Mouse (Mus musculus) embryonic facial prominence, embryonic 13.5 days (tissue): ENCODE data around the gene Zbtb44. TPM values are rescaled to one million over a fixed set of nuclear protein-coding genes. Genes with fewer than 3 reads are reported as not detected.
A peak's percentile ranks its signal among the peaks of the same experiment; 100 is the strongest.

Experiments used
- ATAC-seq: fragments of 200-750 bp; cut with Nextera tagmentation; 2 replicates; pipeline ENCODE4 v1.8.0; 2017; ENCODE audit warnings: low read depth; ENCODE audit not compliant: insufficient number of reproducible peaks, insufficient read depth, low FRiP score, low TSS enrichment
- H3K27ac ChIP-seq: fragments of 300-500 bp; sonication (generic); 2 replicates; pipeline ENCODE4 v1.5.1; 2015; ENCODE audit warnings: moderate library complexity, mild to moderate bottlenecking, inconsistent platforms
- H3K27me3 ChIP-seq: fragments of 300-500 bp; sonication (generic); 2 replicates; pipeline ENCODE4 v1.6.1; 2015; ENCODE audit warnings: mild to moderate bottlenecking, inconsistent platforms
- H3K36me3 ChIP-seq: fragments of 300-500 bp; sonication (generic); 2 replicates; pipeline ENCODE4 v1.6.1; 2015; ENCODE audit warnings: mild to moderate bottlenecking, inconsistent platforms
- H3K4me1 ChIP-seq: fragments of 300-500 bp; sonication (generic); 2 replicates; pipeline ENCODE4 v1.6.1; 2015; ENCODE audit warnings: inconsistent platforms
- H3K4me2 ChIP-seq: fragments of 300-500 bp; sonication (generic); 2 replicates; pipeline ENCODE4 v1.6.1; 2015; ENCODE audit warnings: moderate library complexity, mild to moderate bottlenecking, inconsistent platforms
- H3K4me3 ChIP-seq: fragments of 300-500 bp; sonication (generic); 2 replicates; pipeline ENCODE4 v1.5.1; 2015; ENCODE audit warnings: mild to moderate bottlenecking, inconsistent platforms
- H3K9ac ChIP-seq: fragments of 300-500 bp; sonication (generic); 2 replicates; pipeline ENCODE4 v1.6.1; 2015; ENCODE audit warnings: mild to moderate bottlenecking, inconsistent platforms
- H3K9me3 ChIP-seq: fragments of 300-500 bp; sonication (generic); 2 replicates; pipeline ENCODE4 v1.6.1; 2016; ENCODE audit warnings: inconsistent platforms
- WGBS: fragments of 180-500 bp; shearing (Covaris S2); methylation state at CpG from one replicate; pipeline ENCODE4 v1.1.7; 2015; ENCODE audit warnings: mixed read lengths; 5-methylcytosine and 5-hydroxymethylcytosine counted together
- polyA plus RNA-seq: library from polyadenylated mRNA; unstranded; fragments of >200 nt; fragmentation: Nextera tagmentation; extraction: Ambion mirVana; gene quantifications from 2 replicates; pipeline ENCODE4 v1.2.1, GENCODE M21; 2015

Gene Zbtb44
- polyA plus RNA-seq, 1 experiment from 2014 or later: 6.5 TPM

DNA sequence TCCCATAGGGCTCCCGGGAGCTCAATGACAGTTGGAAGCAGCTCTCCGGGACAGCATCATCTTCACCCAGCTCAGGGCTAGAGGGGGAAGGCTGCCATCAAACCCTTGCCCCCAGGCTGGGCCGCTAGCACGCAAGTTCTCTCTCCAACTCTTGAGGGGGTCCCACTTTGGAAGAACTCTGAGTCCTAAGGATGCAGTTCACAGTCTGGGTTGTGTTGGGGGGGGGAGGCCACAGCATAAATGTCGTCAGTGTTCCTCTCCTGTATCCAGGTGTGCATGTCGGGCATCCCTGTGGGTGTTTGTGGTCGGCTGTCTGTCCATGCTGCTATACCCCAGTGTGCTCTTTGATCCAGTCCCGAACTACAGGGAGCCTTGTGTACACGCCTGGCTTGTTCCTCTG is 59.1 kb downstream of the Zbtb44 start:
- no peaks in the 10 kb centered on the region for H3K9me3 ChIP-seq
- no peak overlapping the region for H3K4me3 ChIP-seq
- H3K9ac ChIP-seq: no peak overlapping the region
- no peaks in the 10 kb centered on the region for H3K27me3 ChIP-seq
- H3K4me1 ChIP-seq: 0 out of 2 replicates have a peak, but pooled peaks cover 2% of the 10 kb centered on the region
- WGBS: 85% methylated on average over 9 of the region's 9 CpGs
- no peak overlapping the region for H3K4me2 ChIP-seq
- ATAC-seq: no peak
- no peak overlapping the region for H3K27ac ChIP-seq
- H3K36me3 ChIP-seq: no peaks in the 10 kb centered on the region

- no peak overlapping the region for H3K4me3 ChIP-seq
- no peaks in the 10 kb centered on the region for H3K9me3 ChIP-seq
- H3K9ac ChIP-seq: no peak overlapping the region
- H3K27me3 ChIP-seq: no peaks in the 10 kb centered on the region
- 77% methylated on average over 29 of the region's 29 CpGs for WGBS
- H3K27ac ChIP-seq: no peak overlapping the region
- no peaks in the 10 kb centered on the region for H3K36me3 ChIP-seq
- no peak for ATAC-seq
- H3K4me1 ChIP-seq: 0 out of 2 replicates have a peak, but pooled peaks cover 2% of the 10 kb centered on the region
- H3K4me2 ChIP-seq: no peak overlapping the region
Measured at GRCm38 (mm10) chr9:31090081-31091023, 59.9 kb downstream of the Zbtb44 start.

DNA sequence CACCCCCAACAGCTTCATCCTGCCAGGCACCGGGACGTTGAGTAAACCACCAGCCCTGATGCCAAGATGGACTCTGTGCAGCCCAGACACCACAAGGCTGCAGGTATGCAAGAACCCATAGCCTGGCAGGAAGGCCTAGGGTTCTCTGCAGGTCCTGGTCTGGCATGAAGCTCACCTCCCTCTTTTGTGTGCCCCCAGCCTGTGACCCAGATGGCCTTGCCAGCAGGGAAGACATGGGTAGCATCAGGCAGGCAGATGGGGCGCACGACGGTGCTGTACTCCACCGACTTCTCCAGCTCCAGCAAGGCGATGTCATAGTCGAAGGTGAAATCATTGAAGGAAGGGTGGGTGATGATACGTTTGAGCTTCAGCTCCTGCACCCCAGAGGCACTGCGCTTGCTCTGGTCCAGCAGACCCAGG is 60.7 kb downstream of the Zbtb44 start:
- no peak for ATAC-seq
- Histone ChIP-seq H3K27me3 (no peaks in the 10 kb centered on the region), H3K4me2 (no peak overlapping the region), H3K9me3 (no peaks in the 10 kb centered on the region), H3K4me1 (0 out of 2 replicates have a peak, but pooled peaks cover under 1% of the 10 kb centered on the region), H3K27ac (no peak overlapping the region), H3K4me3 (no peak overlapping the region), H3K9ac (no peak overlapping the region), H3K36me3 (no peaks in the 10 kb centered on the region)
- WGBS: 93% methylated on average over 10 of the region's 10 CpGs

DNA sequence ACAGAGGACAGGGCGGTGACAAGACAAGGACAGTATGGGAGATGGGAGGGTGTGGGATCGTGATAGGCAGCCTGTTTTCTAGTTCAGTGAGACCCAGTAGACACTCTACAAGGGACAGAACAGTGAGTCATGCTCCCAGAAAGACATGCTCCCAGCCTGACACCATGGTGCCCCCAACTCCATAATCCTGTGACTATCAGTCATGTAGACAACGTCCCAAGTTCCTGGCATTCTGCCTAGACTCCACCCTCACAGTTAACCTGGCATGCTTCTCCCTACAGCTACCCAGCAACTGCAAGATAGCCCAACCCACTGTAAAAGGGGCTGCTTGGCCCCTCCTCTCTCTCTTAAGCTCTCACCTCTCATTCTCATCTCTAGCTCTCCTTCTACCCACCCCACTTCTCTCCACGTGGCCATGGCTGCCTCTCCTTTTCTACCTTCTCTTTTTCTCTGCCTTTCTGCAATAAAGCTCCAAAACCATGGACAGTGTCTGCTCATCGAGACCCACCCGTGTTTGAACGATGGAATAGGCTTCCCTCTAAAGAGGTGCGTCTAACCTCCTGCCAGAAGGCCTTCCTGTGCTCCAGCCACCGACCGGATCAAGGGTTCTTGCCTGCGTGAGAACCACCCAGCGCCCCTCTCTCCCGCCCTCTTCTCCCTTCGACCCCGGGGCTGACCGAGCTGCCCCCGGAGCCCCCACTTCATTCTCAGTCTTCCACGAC is 61.8 kb downstream of the Zbtb44 start:
- H3K9ac ChIP-seq: no peak overlapping the region
- H3K36me3 ChIP-seq: no peaks in the 10 kb centered on the region
- H3K9me3 ChIP-seq: no peaks in the 10 kb centered on the region
- no peak for ATAC-seq
- H3K4me1 ChIP-seq: no peaks in the 10 kb centered on the region
- H3K4me3 ChIP-seq: no peak overlapping the region
- H3K27me3 ChIP-seq: no peaks in the 10 kb centered on the region
- H3K27ac ChIP-seq: no peak overlapping the region
- no peak overlapping the region for H3K4me2 ChIP-seq
- WGBS: 90% methylated on average over 18 of the region's 18 CpGs

GRCm38 (mm10) chr9:31092833-31093195 is 62.4 kb downstream of the Zbtb44 start:
- WGBS: 91% methylated on average over 10 of the region's 10 CpGs
- no peaks in the 10 kb centered on the region for H3K4me1 ChIP-seq
- H3K9ac ChIP-seq: no peak overlapping the region
- H3K36me3 ChIP-seq: no peaks in the 10 kb centered on the region
- no peaks in the 10 kb centered on the region for H3K27me3 ChIP-seq
- no peak overlapping the region for H3K4me3 ChIP-seq
- H3K4me2 ChIP-seq: no peak overlapping the region
- no peak for ATAC-seq
- H3K9me3 ChIP-seq: no peaks in the 10 kb centered on the region
- no peak overlapping the region for H3K27ac ChIP-seq

GRCm38 (mm10) chr9:31097088-31098082 is 66.9 kb downstream of the Zbtb44 start:
- WGBS: 79% methylated on average over 20 of the region's 20 CpGs
- H3K9me3 ChIP-seq: no peaks in the 10 kb centered on the region
- H3K27ac ChIP-seq: no peak overlapping the region
- no peaks in the 10 kb centered on the region for H3K27me3 ChIP-seq
- ATAC-seq: no peak
- H3K36me3 ChIP-seq: no peaks in the 10 kb centered on the region
- no peak overlapping the region for H3K4me2 ChIP-seq
- H3K4me1 ChIP-seq: no peaks in the 10 kb centered on the region
- H3K9ac ChIP-seq: 0 out of 2 replicates have a peak overlapping the region, but pooled peaks have one; percentile 21
- H3K4me3 ChIP-seq: no peak overlapping the region

DNA sequence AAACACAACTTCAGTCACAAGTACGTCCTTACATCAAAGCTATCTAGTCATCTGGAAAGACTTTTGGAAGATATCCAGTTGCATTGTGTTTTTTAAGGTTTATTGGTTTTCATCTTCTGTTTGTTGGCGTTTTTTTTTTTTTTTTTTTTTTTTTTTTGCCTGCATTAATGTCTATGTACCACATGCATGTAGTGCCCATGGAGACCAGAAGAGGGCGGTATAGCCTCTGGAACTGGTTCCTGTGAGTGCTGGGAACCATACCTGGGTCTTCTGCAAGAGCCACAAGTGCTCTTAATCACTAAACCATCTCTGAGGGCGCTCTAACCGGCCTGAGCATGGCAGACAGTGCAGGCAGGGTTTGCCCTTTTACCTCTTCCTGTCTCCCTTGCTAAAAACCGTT is 67.7 kb downstream of the Zbtb44 start:
- Histone ChIP-seq H3K27ac (no peak overlapping the region), H3K4me3 (no peak overlapping the region), H3K27me3 (no peaks in the 10 kb centered on the region), H3K4me1 (no peaks in the 10 kb centered on the region), H3K36me3 (no peaks in the 10 kb centered on the region), H3K9ac (no peak overlapping the region), H3K4me2 (no peak overlapping the region), H3K9me3 (no peaks in the 10 kb centered on the region)
- ATAC-seq: no peak
- 69% methylated on average over 6 of the region's 6 CpGs for WGBS

GRCm38 (mm10) chr9:31108464-31108863 is 78.0 kb downstream of the Zbtb44 start:
- no peak overlapping the region for H3K27ac ChIP-seq
- H3K4me3 ChIP-seq: no peak overlapping the region
- H3K27me3 ChIP-seq: no peaks in the 10 kb centered on the region
- no peaks in the 10 kb centered on the region for H3K9me3 ChIP-seq
- no peak overlapping the region for H3K9ac ChIP-seq
- no peak for ATAC-seq
- no peaks in the 10 kb centered on the region for H3K4me1 ChIP-seq
- 90% methylated on average over 8 of the region's 8 CpGs for WGBS
- H3K4me2 ChIP-seq: no peak overlapping the region
- H3K36me3 ChIP-seq: no peaks in the 10 kb centered on the region

- no peaks in the 10 kb centered on the region for H3K9me3 ChIP-seq
- no peaks in the 10 kb centered on the region for H3K27me3 ChIP-seq
- H3K27ac ChIP-seq: no peak overlapping the region
- no peaks in the 10 kb centered on the region for H3K36me3 ChIP-seq
- H3K4me2 ChIP-seq: no peak overlapping the region
- ATAC-seq: no peak
- H3K4me3 ChIP-seq: no peak overlapping the region
- H3K4me1 ChIP-seq: peaks cover 22% of the 10 kb centered on the region
- no peak overlapping the region for H3K9ac ChIP-seq
Measured at GRCm38 (mm10) chr9:31115586-31115985, 85.1 kb downstream of the Zbtb44 start.

GRCm38 (mm10) chr9:31117088-31117487 is 86.6 kb downstream of the Zbtb44 start:
- H3K4me3 ChIP-seq: no peak overlapping the region
- no peak for ATAC-seq
- no peak overlapping the region for H3K9ac ChIP-seq
- H3K4me2 ChIP-seq: no peak overlapping the region
- H3K4me1 ChIP-seq: peaks cover 28% of the 10 kb centered on the region
- WGBS: 90% methylated on average over 11 of the region's 11 CpGs
- H3K36me3 ChIP-seq: no peaks in the 10 kb centered on the region
- no peak overlapping the region for H3K27ac ChIP-seq
- no peaks in the 10 kb centered on the region for H3K9me3 ChIP-seq
- H3K27me3 ChIP-seq: no peaks in the 10 kb centered on the region

DNA sequence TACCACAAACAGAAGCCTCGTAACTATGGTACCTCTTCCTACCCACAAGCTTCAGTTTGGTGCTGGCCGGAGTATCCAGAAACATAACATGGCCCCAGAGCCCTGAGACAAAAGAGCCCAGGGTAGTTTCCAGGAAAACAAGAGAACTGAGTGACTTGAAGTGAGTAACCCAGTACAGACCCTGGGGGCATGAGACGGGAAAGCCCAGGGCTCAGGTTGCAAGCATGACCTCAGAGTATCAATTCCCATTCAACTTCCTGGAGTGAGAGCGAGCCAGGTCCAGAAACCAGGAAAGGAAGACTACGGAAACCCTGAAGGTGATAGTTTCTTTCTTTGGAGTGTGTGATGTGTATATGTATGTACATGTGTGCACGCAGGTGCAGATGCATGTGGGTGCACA is 87.0 kb downstream of the Zbtb44 start:
- no peak overlapping the region for H3K9ac ChIP-seq
- no peaks in the 10 kb centered on the region for H3K36me3 ChIP-seq
- H3K4me2 ChIP-seq: no peak overlapping the region
- 53% methylated on average over 6 of the region's 6 CpGs for WGBS
- peaks cover 28% of the 10 kb centered on the region for H3K4me1 ChIP-seq
- no peak for ATAC-seq
- H3K9me3 ChIP-seq: no peaks in the 10 kb centered on the region
- H3K27me3 ChIP-seq: no peaks in the 10 kb centered on the region
- H3K4me3 ChIP-seq: no peak overlapping the region
- no peak overlapping the region for H3K27ac ChIP-seq
